Mouse (Mus musculus): ENCODE results near the gene Ddx56. TPM values are rescaled to one million over a fixed set of nuclear protein-coding genes. Genes with fewer than 3 reads are reported as not detected.
A peak's percentile ranks its signal among the peaks of the same experiment; 100 is the strongest.

Gene Ddx56
- total and polyA plus RNA-seq, 2 experiments = 28.5 to 30.0 TPM

DNA sequence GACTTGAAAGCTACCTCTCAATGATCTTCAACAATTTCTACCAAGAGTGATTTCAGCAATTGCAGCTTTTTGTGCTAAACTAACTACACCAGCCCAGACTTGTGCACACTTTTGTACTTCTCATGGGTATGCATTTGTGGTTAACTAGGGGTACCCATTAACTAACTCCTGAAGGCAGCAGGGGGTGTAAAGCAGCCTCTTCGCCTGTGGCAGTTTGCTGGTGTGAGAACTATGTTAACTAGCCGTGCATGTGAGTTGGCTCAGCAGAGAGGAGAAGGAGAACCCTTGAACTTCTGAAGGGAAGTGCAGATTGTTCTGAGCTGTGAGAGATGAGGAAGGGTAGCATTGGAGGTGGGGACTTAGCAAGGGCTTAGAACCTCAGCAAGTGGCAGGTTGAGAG lies 35.2 kb upstream of the Ddx56 start:
- no peak overlapping the region for H3K9ac ChIP-seq (ENCODE audit: low read depth, low read length)
- WGBS = 93% methylated on average over 2 of the region's 2 CpGs
- no peak overlapping the region for H3K27ac ChIP-seq (replicated peaks; ENCODE audit: insufficient read depth, low read depth, low read length)
- no peaks in the 10 kb centered on the region for H3K27me3 ChIP-seq (ENCODE audit: control insufficient read depth, insufficient read depth, low read length)
- no peak overlapping the region for H3K4me3 ChIP-seq (ENCODE audit: insufficient read depth, low read depth, low read length)
- no peak for TF ChIP-seq POLR2A (IDR thresholded peaks at IDR 0.05; ENCODE audit: extremely low read depth, insufficient read depth, low read length)
- TF ChIP-seq CTCF (IDR thresholded peaks at IDR 0.05; ENCODE audit: low read depth, low read length) = no peak
- DNase-seq (ENCODE audit: extremely low read depth, low read depth, low spot score) = no peak
- peaks cover 5% of the 10 kb centered on the region for H3K4me1 ChIP-seq (ENCODE audit: control insufficient read depth, insufficient read depth, low read length)
- H3K79me2 ChIP-seq (ENCODE audit: control insufficient read depth, insufficient read depth, low read length) = peaks cover 22% of the 10 kb centered on the region; the same call in 1 of the 2 replicates
- H3K36me3 ChIP-seq (ENCODE audit: control insufficient read depth, insufficient read depth, low read length) = peaks cover 39% of the 10 kb centered on the region

DNA sequence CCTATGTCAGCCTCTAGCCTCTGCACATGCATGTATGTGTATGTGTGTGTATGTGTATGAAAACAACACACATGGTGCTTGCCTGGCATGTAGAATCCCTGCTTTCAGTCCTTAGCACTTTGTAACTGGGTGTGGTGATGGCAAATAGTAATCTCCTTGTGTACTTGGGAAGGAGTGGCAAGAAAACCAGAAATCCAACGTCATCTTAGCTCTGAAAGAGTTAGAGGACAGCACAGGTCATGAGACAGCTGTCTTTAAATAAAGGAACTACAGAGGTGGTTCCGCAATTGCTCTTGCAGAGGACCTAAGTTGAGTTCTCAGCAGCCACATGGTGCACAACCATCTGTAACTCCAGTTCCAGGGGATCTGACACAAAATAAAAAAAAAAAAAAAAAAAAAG lies 31.9 kb upstream of the Ddx56 start:
- no peak overlapping the region for H3K27ac ChIP-seq (replicated peaks; ENCODE audit: insufficient read depth, low read depth, low read length)
- H3K9ac ChIP-seq (ENCODE audit: low read depth, low read length) = no peak overlapping the region
- no peaks in the 10 kb centered on the region for H3K4me1 ChIP-seq (ENCODE audit: control insufficient read depth, insufficient read depth, low read length)
- peak; percentile 37 for DNase-seq (ENCODE audit: extremely low read depth, low read depth, low spot score)
- WGBS = 83% methylated on average over 2 of the region's 2 CpGs
- H3K79me2 ChIP-seq (ENCODE audit: control insufficient read depth, insufficient read depth, low read length) = peaks cover 23% of the 10 kb centered on the region; the same call in 1 of the 2 replicates
- no peak overlapping the region for H3K4me3 ChIP-seq (ENCODE audit: insufficient read depth, low read depth, low read length)
- TF ChIP-seq POLR2A (IDR thresholded peaks at IDR 0.05; ENCODE audit: extremely low read depth, insufficient read depth, low read length) = no peak
- TF ChIP-seq CTCF (IDR thresholded peaks at IDR 0.05; ENCODE audit: low read depth, low read length) = no peak
- H3K36me3 ChIP-seq (ENCODE audit: control insufficient read depth, insufficient read depth, low read length) = peaks cover 48% of the 10 kb centered on the region
- no peaks in the 10 kb centered on the region for H3K27me3 ChIP-seq (ENCODE audit: control insufficient read depth, insufficient read depth, low read length)

DNA sequence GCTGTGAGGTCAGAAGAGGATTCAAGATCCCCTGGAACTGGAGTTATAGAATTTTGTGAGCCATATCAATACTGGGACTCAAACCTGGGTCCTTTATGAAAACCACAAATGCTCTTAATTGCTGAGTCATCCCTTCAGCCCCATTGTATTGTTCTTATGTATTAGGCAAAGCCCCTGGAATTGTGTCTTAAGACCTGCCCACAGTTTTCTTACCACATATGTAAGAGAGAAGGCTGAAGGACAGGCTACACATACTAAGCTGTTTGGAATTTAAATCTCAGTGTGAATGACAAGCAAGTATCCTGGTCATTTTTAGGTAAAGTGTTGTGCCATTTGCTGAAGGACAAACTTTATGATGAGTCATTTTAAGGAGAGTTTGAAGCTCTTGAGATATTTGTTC lies 28.5 kb upstream of the Ddx56 start:
- Histone ChIP-seq H3K79me2 (ENCODE audit: control insufficient read depth, insufficient read depth, low read length) (peaks cover 24% of the 10 kb centered on the region; the same call in 1 of the 2 replicates), H3K4me1 (ENCODE audit: control insufficient read depth, insufficient read depth, low read length) (peaks cover 6% of the 10 kb centered on the region), H3K4me3 (ENCODE audit: insufficient read depth, low read depth, low read length) (no peak overlapping the region), H3K27me3 (ENCODE audit: control insufficient read depth, insufficient read depth, low read length) (no peaks in the 10 kb centered on the region), H3K27ac (replicated peaks; ENCODE audit: insufficient read depth, low read depth, low read length) (no peak overlapping the region), H3K36me3 (ENCODE audit: control insufficient read depth, insufficient read depth, low read length) (peaks cover 37% of the 10 kb centered on the region), H3K9ac (ENCODE audit: low read depth, low read length) (no peak overlapping the region)
- no peak for DNase-seq (ENCODE audit: extremely low read depth, low read depth, low spot score)
- TF ChIP-seq CTCF (IDR thresholded peaks at IDR 0.05; ENCODE audit: low read depth, low read length) (no peak), POLR2A (IDR thresholded peaks at IDR 0.05; ENCODE audit: extremely low read depth, insufficient read depth, low read length) (no peak)

DNA sequence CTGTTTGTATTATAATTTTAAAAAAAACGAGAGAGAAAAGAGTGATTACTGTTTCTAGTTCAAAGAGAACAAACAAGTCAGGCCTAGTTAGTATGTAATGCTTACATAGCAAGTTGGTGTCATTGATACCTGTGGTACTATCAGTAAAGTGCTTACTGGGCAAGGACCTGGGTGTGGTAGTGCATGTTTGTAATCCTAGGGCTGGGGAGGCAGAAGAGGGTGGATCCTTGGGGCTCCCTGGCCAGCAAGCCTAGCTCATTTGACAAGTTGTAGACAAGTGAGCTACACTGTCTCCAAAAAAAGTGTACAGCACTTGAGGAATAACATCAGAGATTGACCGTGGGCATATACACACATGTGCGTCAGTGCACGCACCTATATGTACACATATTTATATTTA lies 27.1 kb upstream of the Ddx56 start:
- H3K4me1 ChIP-seq (ENCODE audit: control insufficient read depth, insufficient read depth, low read length) = peaks cover 9% of the 10 kb centered on the region
- WGBS = 80% methylated on average over 4 of the region's 4 CpGs
- H3K36me3 ChIP-seq (ENCODE audit: control insufficient read depth, insufficient read depth, low read length) = peaks cover 28% of the 10 kb centered on the region
- peaks cover 21% of the 10 kb centered on the region; the same call in 1 of the 2 replicates for H3K79me2 ChIP-seq (ENCODE audit: control insufficient read depth, insufficient read depth, low read length)
- no peaks in the 10 kb centered on the region for H3K27me3 ChIP-seq (ENCODE audit: control insufficient read depth, insufficient read depth, low read length)
- no peak overlapping the region for H3K9ac ChIP-seq (ENCODE audit: low read depth, low read length)
- no peak overlapping the region for H3K27ac ChIP-seq (replicated peaks; ENCODE audit: insufficient read depth, low read depth, low read length)
- TF ChIP-seq POLR2A (IDR thresholded peaks at IDR 0.05; ENCODE audit: extremely low read depth, insufficient read depth, low read length) (no peak), CTCF (IDR thresholded peaks at IDR 0.05; ENCODE audit: low read depth, low read length) (no peak)
- no peak for DNase-seq (ENCODE audit: extremely low read depth, low read depth, low spot score)
- H3K4me3 ChIP-seq (ENCODE audit: insufficient read depth, low read depth, low read length) = no peak overlapping the region

DNA sequence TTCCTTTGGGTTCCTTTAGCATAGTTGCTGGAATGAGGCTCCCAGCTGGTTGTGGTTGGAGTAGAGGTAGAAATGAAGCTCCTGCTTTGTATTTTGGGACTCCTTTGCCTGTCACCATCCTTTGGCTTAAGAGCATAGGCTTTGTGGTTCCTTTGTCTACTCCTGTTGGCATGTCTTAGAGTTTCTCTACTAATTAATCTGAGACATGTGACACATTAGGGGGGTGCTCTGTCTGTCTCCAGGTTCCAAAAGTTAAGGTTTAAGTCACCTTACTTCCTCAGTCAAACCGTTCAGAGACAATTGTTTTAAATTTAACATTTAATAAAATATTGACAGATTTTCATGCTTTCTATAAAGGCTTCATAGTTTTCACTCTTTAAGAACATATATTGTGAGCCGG lies 26.0 kb upstream of the Ddx56 start:
- Histone ChIP-seq H3K27me3 (ENCODE audit: control insufficient read depth, insufficient read depth, low read length) (no peaks in the 10 kb centered on the region), H3K9ac (ENCODE audit: low read depth, low read length) (no peak overlapping the region), H3K4me1 (ENCODE audit: control insufficient read depth, insufficient read depth, low read length) (peaks cover 9% of the 10 kb centered on the region), H3K79me2 (ENCODE audit: control insufficient read depth, insufficient read depth, low read length) (peaks cover 15% of the 10 kb centered on the region; the same call in 1 of the 2 replicates), H3K4me3 (ENCODE audit: insufficient read depth, low read depth, low read length) (no peak overlapping the region), H3K36me3 (ENCODE audit: control insufficient read depth, insufficient read depth, low read length) (peaks cover 17% of the 10 kb centered on the region), H3K27ac (replicated peaks; ENCODE audit: insufficient read depth, low read depth, low read length) (no peak overlapping the region)
- TF ChIP-seq CTCF (IDR thresholded peaks at IDR 0.05; ENCODE audit: low read depth, low read length) (no peak), POLR2A (IDR thresholded peaks at IDR 0.05; ENCODE audit: extremely low read depth, insufficient read depth, low read length) (no peak)
- whole genome bisulfite sequencing = 96% methylated on average over 2 of the region's 2 CpGs
- no peak for DNase-seq (ENCODE audit: extremely low read depth, low read depth, low spot score)

DNA sequence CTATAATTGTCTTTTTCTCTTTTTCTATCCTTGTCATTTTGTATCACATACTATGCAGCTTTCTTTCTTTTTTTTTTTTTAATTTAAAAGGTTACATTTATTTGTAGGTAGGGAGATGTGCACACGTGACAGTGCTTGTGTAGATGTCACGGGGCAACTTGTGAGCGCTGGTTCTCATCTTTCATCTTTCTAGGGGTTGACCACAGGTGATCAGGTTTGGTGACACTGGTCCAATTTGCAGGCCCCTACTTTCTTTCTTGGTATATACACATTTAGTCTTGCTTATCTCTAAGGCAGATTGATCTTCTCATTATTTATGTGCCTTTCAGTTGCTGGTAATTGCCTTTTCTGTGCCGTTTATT lies 25.4 kb upstream of the Ddx56 start:
- H3K4me3 ChIP-seq (ENCODE audit: insufficient read depth, low read depth, low read length) = no peak overlapping the region
- peaks cover 13% of the 10 kb centered on the region; the same call in 1 of the 2 replicates for H3K79me2 ChIP-seq (ENCODE audit: control insufficient read depth, insufficient read depth, low read length)
- DNase-seq (ENCODE audit: extremely low read depth, low read depth, low spot score) = no peak
- WGBS = 85% methylated on average over 4 of the region's 4 CpGs
- H3K27me3 ChIP-seq (ENCODE audit: control insufficient read depth, insufficient read depth, low read length) = no peaks in the 10 kb centered on the region
- H3K9ac ChIP-seq (ENCODE audit: low read depth, low read length) = no peak overlapping the region
- no peak for TF ChIP-seq POLR2A (IDR thresholded peaks at IDR 0.05; ENCODE audit: extremely low read depth, insufficient read depth, low read length)
- TF ChIP-seq CTCF (IDR thresholded peaks at IDR 0.05; ENCODE audit: low read depth, low read length) = no peak
- no peak overlapping the region for H3K27ac ChIP-seq (replicated peaks; ENCODE audit: insufficient read depth, low read depth, low read length)
- peaks cover 11% of the 10 kb centered on the region for H3K36me3 ChIP-seq (ENCODE audit: control insufficient read depth, insufficient read depth, low read length)
- H3K4me1 ChIP-seq (ENCODE audit: control insufficient read depth, insufficient read depth, low read length) = peaks cover 9% of the 10 kb centered on the region
